Mouse (Mus musculus): ENCODE measurements around the gene Tmem202. TPM values are rescaled to one million over a fixed set of nuclear protein-coding genes. Genes with fewer than 3 reads are reported as not detected.

The Tmem202 gene
- polyA plus RNA-seq, 1 experiment from 2014 or later = 1.3 TPM

DNA sequence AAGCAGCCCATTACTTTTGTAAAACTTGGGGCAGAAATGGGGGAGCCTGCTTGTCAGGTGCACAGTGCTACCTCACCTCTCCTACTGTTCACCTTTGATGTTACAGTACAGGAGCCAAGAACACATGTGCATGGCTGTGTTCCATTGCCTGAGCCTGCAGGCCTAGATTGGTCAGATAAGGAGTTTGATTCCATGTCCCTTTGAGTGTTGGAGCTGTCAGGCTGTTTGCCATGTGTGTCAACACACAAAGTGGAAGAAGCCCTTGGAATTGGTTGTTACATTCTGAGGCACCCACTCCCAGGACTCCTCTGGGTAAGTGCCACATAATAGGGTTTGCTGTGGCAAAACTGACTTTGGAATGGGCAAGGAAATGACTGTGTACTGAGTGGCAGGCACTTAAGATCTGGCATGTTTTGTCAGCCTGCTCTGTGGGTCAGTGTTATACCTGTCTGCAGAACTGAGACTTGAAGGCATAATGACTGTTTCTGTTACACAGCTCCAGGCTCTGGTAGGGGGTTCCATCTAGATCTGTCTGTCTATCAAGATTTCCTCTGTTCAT is 3.2 kb upstream of the Tmem202 start:
- no peaks in the 10 kb centered on the region; the same call in 1 of the 2 replicates for H3K27me3 ChIP-seq (replicated peaks; ENCODE audit: control insufficient read depth, insufficient read depth, low read length)

DNA sequence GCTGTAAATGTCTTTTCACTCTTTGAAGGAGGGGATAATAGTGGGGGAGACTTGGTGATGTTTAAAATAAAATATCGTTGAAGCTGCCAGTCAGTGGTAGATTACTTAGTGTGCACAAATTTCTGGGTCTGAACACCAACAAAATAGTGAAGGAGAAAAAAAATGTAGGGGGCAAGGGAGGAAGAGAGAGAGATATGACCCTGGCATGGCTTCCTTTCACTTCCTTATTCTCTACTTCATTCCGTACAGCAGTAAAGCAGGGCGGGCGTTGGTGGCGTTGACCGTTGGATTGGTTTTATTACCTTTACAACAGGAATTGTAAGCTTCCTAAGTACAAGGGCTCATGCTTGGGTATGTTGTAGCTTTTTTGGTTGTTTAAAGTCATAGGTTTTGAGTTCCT is 2.0 kb upstream of the Tmem202 start:
- no peak overlapping the region for H3K4me3 ChIP-seq (ENCODE audit: low read length)
- H3K4me2 ChIP-seq (ENCODE audit: low read length) = no peak overlapping the region
- peaks cover 13% of the 10 kb centered on the region for H3K4me1 ChIP-seq (ENCODE audit: control insufficient read depth, insufficient read depth, low read depth, low read length)
- no peak overlapping the region for H3K9ac ChIP-seq (ENCODE audit: low read depth, low read length)
- no peaks in the 10 kb centered on the region for H3K9me3 ChIP-seq (ENCODE audit: control insufficient read depth, low read length)
- H3K36me3 ChIP-seq (ENCODE audit: control insufficient read depth, insufficient read depth, low read length) = no peaks in the 10 kb centered on the region
- no peaks in the 10 kb centered on the region; the same call in 1 of the 2 replicates for H3K27me3 ChIP-seq (replicated peaks; ENCODE audit: control insufficient read depth, insufficient read depth, low read length)
- no peak for ATAC-seq
- WGBS = 95% methylated on average over 6 of the region's 6 CpGs
- H3K27ac ChIP-seq (ENCODE audit: low read depth, low read length) = no peak overlapping the region

More for the DNA sequence above, 3.2 kb upstream of the Tmem202 start:
- Histone ChIP-seq H3K4me2 (ENCODE audit: low read length) (no peak overlapping the region), H3K4me3 (ENCODE audit: low read length) (no peak overlapping the region), H3K36me3 (ENCODE audit: control insufficient read depth, insufficient read depth, low read length) (no peaks in the 10 kb centered on the region), H3K9ac (ENCODE audit: low read depth, low read length) (no peak overlapping the region), H3K27ac (ENCODE audit: low read depth, low read length) (no peak overlapping the region), H3K4me1 (ENCODE audit: control insufficient read depth, insufficient read depth, low read depth, low read length) (peaks cover 13% of the 10 kb centered on the region), H3K9me3 (ENCODE audit: control insufficient read depth, low read length) (no peaks in the 10 kb centered on the region)
- ATAC-seq = no peak

DNA sequence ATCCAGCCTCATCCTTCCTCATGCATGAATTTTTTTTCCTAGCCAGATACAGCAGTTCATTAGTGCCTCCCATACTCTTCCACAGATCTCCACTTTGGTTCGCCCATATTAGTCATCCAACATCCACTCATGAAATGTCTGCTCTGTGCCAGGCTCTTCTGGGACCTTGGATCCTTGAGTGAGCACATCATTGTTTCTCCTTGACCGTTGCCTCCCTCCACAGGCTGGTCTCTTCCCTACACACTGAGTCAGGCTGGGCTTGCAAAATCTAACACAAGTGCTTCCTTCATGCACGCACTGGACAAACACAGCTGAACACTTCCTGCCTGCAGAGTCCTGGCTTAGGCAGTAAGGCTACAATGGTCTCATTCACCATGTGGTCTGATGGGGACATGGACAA is 2.0 kb downstream of the Tmem202 start:
- Histone ChIP-seq H3K36me3 (ENCODE audit: control insufficient read depth, insufficient read depth, low read length) (no peaks in the 10 kb centered on the region), H3K4me3 (ENCODE audit: low read length) (no peak overlapping the region), H3K4me1 (ENCODE audit: control insufficient read depth, insufficient read depth, low read depth, low read length) (peaks cover 13% of the 10 kb centered on the region), H3K27me3 (replicated peaks; ENCODE audit: control insufficient read depth, insufficient read depth, low read length) (no peaks in the 10 kb centered on the region; the same call in 1 of the 2 replicates), H3K9me3 (ENCODE audit: control insufficient read depth, low read length) (no peaks in the 10 kb centered on the region), H3K4me2 (ENCODE audit: low read length) (no peak overlapping the region), H3K27ac (ENCODE audit: low read depth, low read length) (no peak overlapping the region), H3K9ac (ENCODE audit: low read depth, low read length) (no peak overlapping the region)
- no peak for ATAC-seq
- WGBS = 85% methylated on average over 3 of the region's 3 CpGs

DNA sequence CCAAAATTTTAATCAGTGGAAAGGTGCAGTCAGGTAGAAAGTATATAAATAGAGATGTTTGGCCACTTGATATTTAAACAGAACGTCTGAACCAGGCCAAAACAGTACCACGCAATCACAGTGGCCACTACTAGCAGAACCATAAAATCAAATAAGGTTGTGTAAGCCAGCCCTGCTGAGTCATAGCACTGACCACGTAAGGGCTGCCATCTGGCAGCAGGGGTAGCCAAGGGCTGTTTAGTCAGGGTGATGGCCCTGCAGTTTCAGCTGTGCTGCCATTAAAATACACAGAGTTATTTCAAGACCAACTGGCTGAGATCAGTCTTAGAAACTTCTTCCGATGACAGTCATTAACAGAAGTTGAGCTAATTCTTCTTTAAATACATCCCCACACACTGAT is 5.8 kb downstream of the Tmem202 start:
- H3K9ac ChIP-seq (ENCODE audit: low read depth, low read length) = no peak overlapping the region
- no peak overlapping the region for H3K4me2 ChIP-seq (ENCODE audit: low read length)
- no peak overlapping the region for H3K27ac ChIP-seq (ENCODE audit: low read depth, low read length)
- H3K4me1 ChIP-seq (ENCODE audit: control insufficient read depth, insufficient read depth, low read depth, low read length) = peaks cover 1% of the 10 kb centered on the region; the same call in 1 of the 2 replicates
- H3K4me3 ChIP-seq (ENCODE audit: low read length) = no peak overlapping the region
- 78% methylated on average over 4 of the region's 4 CpGs for WGBS
- no peak for ATAC-seq
- H3K9me3 ChIP-seq (ENCODE audit: control insufficient read depth, low read length) = no peaks in the 10 kb centered on the region
- H3K36me3 ChIP-seq (ENCODE audit: control insufficient read depth, insufficient read depth, low read length) = no peaks in the 10 kb centered on the region
- no peaks in the 10 kb centered on the region; the same call in 1 of the 2 replicates for H3K27me3 ChIP-seq (replicated peaks; ENCODE audit: control insufficient read depth, insufficient read depth, low read length)

DNA sequence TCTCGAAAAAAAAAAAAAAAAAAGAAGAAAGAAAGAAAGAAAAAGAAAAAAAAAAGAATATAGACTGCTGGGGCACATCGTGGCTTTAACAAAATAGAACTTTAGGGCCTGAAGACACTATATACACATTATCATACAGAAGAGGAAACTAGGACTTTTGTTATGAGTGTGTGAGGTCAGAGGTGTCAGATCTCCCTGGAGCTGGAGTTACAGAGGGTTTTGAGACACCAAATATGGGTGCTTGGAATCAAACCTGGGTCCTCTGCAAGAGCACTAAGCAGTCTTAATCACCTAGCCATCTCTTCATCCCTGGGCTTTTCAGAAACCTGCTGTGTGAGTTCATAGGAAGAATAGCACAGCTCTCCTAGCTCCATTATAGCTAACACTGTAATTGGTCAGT is 6.2 kb downstream of the Tmem202 start:
- Histone ChIP-seq H3K9ac (ENCODE audit: low read depth, low read length) (no peak overlapping the region), H3K4me3 (ENCODE audit: low read length) (no peak overlapping the region), H3K27me3 (replicated peaks; ENCODE audit: control insufficient read depth, insufficient read depth, low read length) (no peaks in the 10 kb centered on the region; the same call in 1 of the 2 replicates), H3K4me1 (ENCODE audit: control insufficient read depth, insufficient read depth, low read depth, low read length) (no peaks in the 10 kb centered on the region), H3K9me3 (ENCODE audit: control insufficient read depth, low read length) (no peaks in the 10 kb centered on the region), H3K36me3 (ENCODE audit: control insufficient read depth, insufficient read depth, low read length) (no peaks in the 10 kb centered on the region), H3K4me2 (ENCODE audit: low read length) (no peak overlapping the region), H3K27ac (ENCODE audit: low read depth, low read length) (no peak overlapping the region)
- 75% methylated on average over 2 of the region's 2 CpGs for WGBS
- ATAC-seq = no peak

GRCm38 (mm10) chr9:59531645-59532044 is 8.0 kb downstream of the Tmem202 start:
- H3K4me2 ChIP-seq (ENCODE audit: low read length) = no peak overlapping the region
- H3K9me3 ChIP-seq (ENCODE audit: control insufficient read depth, low read length) = no peaks in the 10 kb centered on the region
- no peak overlapping the region for H3K9ac ChIP-seq (ENCODE audit: low read depth, low read length)
- no peaks in the 10 kb centered on the region for H3K4me1 ChIP-seq (ENCODE audit: control insufficient read depth, insufficient read depth, low read depth, low read length)
- WGBS = 32% methylated on average over 5 of the region's 5 CpGs
- no peaks in the 10 kb centered on the region for H3K36me3 ChIP-seq (ENCODE audit: control insufficient read depth, insufficient read depth, low read length)
- H3K4me3 ChIP-seq (ENCODE audit: low read length) = no peak overlapping the region
- no peaks in the 10 kb centered on the region for H3K27me3 ChIP-seq (replicated peaks; ENCODE audit: control insufficient read depth, insufficient read depth, low read length)
- ATAC-seq = no peak
- no peak overlapping the region for H3K27ac ChIP-seq (ENCODE audit: low read depth, low read length)

DNA sequence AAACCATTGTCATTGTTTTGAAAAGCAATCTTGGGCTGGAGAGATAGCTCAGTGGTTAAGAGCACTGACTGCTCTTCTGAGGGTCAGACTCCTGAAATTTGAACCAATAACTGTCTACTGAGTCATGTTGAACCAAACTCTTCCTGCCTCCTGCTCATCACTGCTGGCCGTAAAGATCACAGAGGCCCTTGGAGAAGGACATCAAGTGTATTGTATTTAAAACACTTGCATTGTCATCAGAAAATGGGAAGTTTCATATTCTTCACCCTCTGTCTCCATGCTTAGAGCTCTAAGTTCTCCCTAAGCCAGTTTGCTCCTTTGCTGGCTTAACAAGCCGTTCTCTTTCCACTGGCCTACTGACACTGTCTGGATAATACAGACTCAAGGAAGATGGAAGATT is 11.4 kb downstream of the Tmem202 start:
- ATAC-seq = no peak
- no peak overlapping the region for H3K4me3 ChIP-seq (ENCODE audit: low read length)
- 93% methylated on average over 2 of the region's 2 CpGs for WGBS
- H3K27me3 ChIP-seq (replicated peaks; ENCODE audit: control insufficient read depth, insufficient read depth, low read length) = no peaks in the 10 kb centered on the region
- H3K36me3 ChIP-seq (ENCODE audit: control insufficient read depth, insufficient read depth, low read length) = no peaks in the 10 kb centered on the region
- no peaks in the 10 kb centered on the region for H3K4me1 ChIP-seq (ENCODE audit: control insufficient read depth, insufficient read depth, low read depth, low read length)
- H3K9ac ChIP-seq (ENCODE audit: low read depth, low read length) = no peak overlapping the region
- H3K4me2 ChIP-seq (ENCODE audit: low read length) = no peak overlapping the region
- no peaks in the 10 kb centered on the region for H3K9me3 ChIP-seq (ENCODE audit: control insufficient read depth, low read length)
- H3K27ac ChIP-seq (ENCODE audit: low read depth, low read length) = no peak overlapping the region

- WGBS = 97% methylated on average over 3 of the region's 3 CpGs
- ATAC-seq = no peak
Observed at GRCm38 (mm10) chr9:59527580-59527979, 12.1 kb downstream of the Tmem202 start.

GRCm38 (mm10) chr9:59526727-59527126 is 12.9 kb downstream of the Tmem202 start:
- no peaks in the 10 kb centered on the region for H3K36me3 ChIP-seq (ENCODE audit: control insufficient read depth, insufficient read depth, low read length)
- H3K27ac ChIP-seq (ENCODE audit: low read depth, low read length) = no peak overlapping the region
- no peak for ATAC-seq
- no peak overlapping the region for H3K4me3 ChIP-seq (ENCODE audit: low read length)
- no peak overlapping the region for H3K4me2 ChIP-seq (ENCODE audit: low read length)
- no peaks in the 10 kb centered on the region for H3K27me3 ChIP-seq (replicated peaks; ENCODE audit: control insufficient read depth, insufficient read depth, low read length)
- WGBS = 86% methylated on average over 6 of the region's 6 CpGs
- H3K4me1 ChIP-seq (ENCODE audit: control insufficient read depth, insufficient read depth, low read depth, low read length) = no peaks in the 10 kb centered on the region
- no peak overlapping the region for H3K9ac ChIP-seq (ENCODE audit: low read depth, low read length)
- H3K9me3 ChIP-seq (ENCODE audit: control insufficient read depth, low read length) = no peaks in the 10 kb centered on the region

More at GRCm38 (mm10) chr9:59527580-59527979, 12.1 kb downstream of the Tmem202 start:
- H3K27ac ChIP-seq (ENCODE audit: low read depth, low read length) = no peak overlapping the region
- H3K27me3 ChIP-seq (replicated peaks; ENCODE audit: control insufficient read depth, insufficient read depth, low read length) = no peaks in the 10 kb centered on the region
- no peaks in the 10 kb centered on the region for H3K36me3 ChIP-seq (ENCODE audit: control insufficient read depth, insufficient read depth, low read length)
- no peak overlapping the region for H3K4me3 ChIP-seq (ENCODE audit: low read length)
- no peak overlapping the region for H3K4me2 ChIP-seq (ENCODE audit: low read length)
- no peaks in the 10 kb centered on the region for H3K9me3 ChIP-seq (ENCODE audit: control insufficient read depth, low read length)
- no peaks in the 10 kb centered on the region for H3K4me1 ChIP-seq (ENCODE audit: control insufficient read depth, insufficient read depth, low read depth, low read length)
- H3K9ac ChIP-seq (ENCODE audit: low read depth, low read length) = no peak overlapping the region

- 73% methylated on average over 4 of the region's 4 CpGs for WGBS
Observed at GRCm38 (mm10) chr9:59522906-59523305, 16.7 kb downstream of the Tmem202 start.

More at GRCm38 (mm10) chr9:59522906-59523305, 16.7 kb downstream of the Tmem202 start:
- no peaks in the 10 kb centered on the region for H3K9me3 ChIP-seq (ENCODE audit: control insufficient read depth, low read length)
- no peaks in the 10 kb centered on the region for H3K4me1 ChIP-seq (ENCODE audit: control insufficient read depth, insufficient read depth, low read depth, low read length)
- H3K27ac ChIP-seq (ENCODE audit: low read depth, low read length) = no peak overlapping the region
- no peaks in the 10 kb centered on the region for H3K36me3 ChIP-seq (ENCODE audit: control insufficient read depth, insufficient read depth, low read length)
- H3K9ac ChIP-seq (ENCODE audit: low read depth, low read length) = no peak overlapping the region
- H3K27me3 ChIP-seq (replicated peaks; ENCODE audit: control insufficient read depth, insufficient read depth, low read length) = no peaks in the 10 kb centered on the region
- H3K4me3 ChIP-seq (ENCODE audit: low read length) = no peak overlapping the region
- ATAC-seq = no peak
- no peak overlapping the region for H3K4me2 ChIP-seq (ENCODE audit: low read length)
